Mouse (Mus musculus) neural tube, embryonic 13.5 days (tissue): ENCODE measurements around the gene Patj. TPM values are rescaled to one million over a fixed set of nuclear protein-coding genes. Genes with fewer than 3 reads are reported as not detected.

ENCODE experiments used
- ATAC-seq: fragments of 200-750 bp; cut with Nextera tagmentation; 2 replicates; pipeline ENCODE4 v1.8.0; 2017; ENCODE audit warnings: low read depth, mild to moderate bottlenecking, moderate TSS enrichment, moderate library complexity
- H3K27ac ChIP-seq: fragments of 300-500 bp; sonication (generic); replicated peaks from 2 replicates; pipeline ENCODE4 v1.5.1; 2015; ENCODE audit warnings: moderate library complexity, mild to moderate bottlenecking, inconsistent platforms
- H3K27me3 ChIP-seq: fragments of 300-500 bp; sonication (generic); 2 replicates; pipeline ENCODE4 v1.6.1; 2015; ENCODE audit warnings: mild to moderate bottlenecking, inconsistent platforms
- H3K36me3 ChIP-seq: fragments of 300-500 bp; sonication (generic); 2 replicates; pipeline ENCODE4 v1.6.1; 2015; ENCODE audit warnings: mild to moderate bottlenecking, inconsistent platforms
- H3K4me1 ChIP-seq: fragments of 300-500 bp; sonication (generic); replicated peaks from 2 replicates; pipeline ENCODE4 v1.6.1; 2015; ENCODE audit warnings: inconsistent platforms
- H3K4me2 ChIP-seq: fragments of 300-500 bp; sonication (generic); 2 replicates; pipeline ENCODE4 v1.6.1; 2015; ENCODE audit warnings: inconsistent platforms, mild to moderate bottlenecking, moderate library complexity
- H3K4me3 ChIP-seq: fragments of 300-500 bp; sonication (generic); 2 replicates; pipeline ENCODE4 v1.5.1; 2015; ENCODE audit warnings: mild to moderate bottlenecking, inconsistent platforms
- H3K9ac ChIP-seq: fragments of 300-500 bp; sonication (generic); 2 replicates; pipeline ENCODE4 v1.6.1; 2015; ENCODE audit warnings: moderate library complexity, mild to moderate bottlenecking, inconsistent platforms
- H3K9me3 ChIP-seq: fragments of 300-500 bp; sonication (generic); 2 replicates; pipeline ENCODE4 v1.6.1; 2016; ENCODE audit warnings: inconsistent platforms
- WGBS: fragments of 180-500 bp; shearing (Covaris S2); methylation state at CpG from one replicate; pipeline ENCODE4 v1.1.7; 2015; 5-methylcytosine and 5-hydroxymethylcytosine counted together
- polyA plus RNA-seq: library from polyadenylated mRNA; unstranded; fragments of >200 nt; fragmentation: Nextera tagmentation; extraction: Ambion mirVana; gene quantifications from 2 replicates; pipeline ENCODE4 v1.2.1, GENCODE M21; 2015

Gene Patj
- polyA plus RNA-seq, 1 experiment from 2014 or later = 4.5 TPM

GRCm38 (mm10) chr4:98486901-98487300 is 91.3 kb downstream of the Patj start:
- Histone ChIP-seq H3K9ac (no peak overlapping the region), H3K36me3 (no peaks in the 10 kb centered on the region), H3K27me3 (no peaks in the 10 kb centered on the region), H3K9me3 (no peaks in the 10 kb centered on the region), H3K4me3 (no peak overlapping the region), H3K27ac (no peak overlapping the region), H3K4me1 (no peaks in the 10 kb centered on the region), H3K4me2 (no peak overlapping the region)
- no peak for ATAC-seq
- WGBS = 91% methylated on average over 4 of the region's 4 CpGs

- Histone ChIP-seq H3K9me3 (no peaks in the 10 kb centered on the region), H3K27ac (no peak overlapping the region), H3K9ac (no peak overlapping the region), H3K36me3 (no peaks in the 10 kb centered on the region), H3K4me1 (no peaks in the 10 kb centered on the region), H3K4me3 (no peak overlapping the region), H3K27me3 (no peaks in the 10 kb centered on the region), H3K4me2 (no peak overlapping the region)
- ATAC-seq = no peak
- WGBS = 43% methylated on average over 1 of the region's 1 CpGs
Observed at GRCm38 (mm10) chr4:98489386-98489785, 93.8 kb downstream of the Patj start.

DNA sequence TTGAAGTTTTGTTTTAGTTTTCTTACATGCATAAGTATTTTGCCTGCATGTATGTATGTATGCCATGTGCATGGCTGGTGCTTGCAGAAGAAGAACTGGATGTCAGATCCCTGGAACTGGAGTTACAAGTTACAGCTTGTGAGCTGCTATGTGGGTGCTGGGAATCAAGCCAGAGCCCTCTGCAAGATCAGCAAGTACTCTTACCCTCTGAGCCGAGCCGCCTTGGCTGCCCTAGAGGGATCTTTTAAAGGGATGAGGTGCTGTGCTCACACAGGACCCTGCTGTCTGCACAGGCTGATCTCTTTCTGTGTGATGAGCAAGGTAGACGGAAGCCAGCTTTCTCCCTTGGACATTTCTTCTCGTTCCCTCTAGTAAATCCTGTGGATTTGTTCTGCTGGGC is 102.8 kb downstream of the Patj start:
- ATAC-seq = no peak
- no peak overlapping the region for H3K9ac ChIP-seq
- H3K4me2 ChIP-seq = no peak overlapping the region
- H3K4me1 ChIP-seq = no peaks in the 10 kb centered on the region
- H3K36me3 ChIP-seq = peaks cover 4% of the 10 kb centered on the region; the same call in 1 of the 2 replicates
- H3K27ac ChIP-seq = no peak overlapping the region
- H3K9me3 ChIP-seq = no peaks in the 10 kb centered on the region
- no peaks in the 10 kb centered on the region for H3K27me3 ChIP-seq
- no peak overlapping the region for H3K4me3 ChIP-seq
- 88% methylated on average over 4 of the region's 4 CpGs for WGBS

GRCm38 (mm10) chr4:98500182-98500581 is 104.6 kb downstream of the Patj start:
- Histone ChIP-seq H3K27ac (no peak overlapping the region), H3K9ac (no peak overlapping the region), H3K9me3 (no peaks in the 10 kb centered on the region), H3K27me3 (no peaks in the 10 kb centered on the region), H3K4me2 (no peak overlapping the region), H3K4me1 (no peaks in the 10 kb centered on the region), H3K4me3 (no peak overlapping the region), H3K36me3 (peaks cover 4% of the 10 kb centered on the region; the same call in 1 of the 2 replicates)
- 73% methylated on average over 5 of the region's 5 CpGs for WGBS
- no peak for ATAC-seq

DNA sequence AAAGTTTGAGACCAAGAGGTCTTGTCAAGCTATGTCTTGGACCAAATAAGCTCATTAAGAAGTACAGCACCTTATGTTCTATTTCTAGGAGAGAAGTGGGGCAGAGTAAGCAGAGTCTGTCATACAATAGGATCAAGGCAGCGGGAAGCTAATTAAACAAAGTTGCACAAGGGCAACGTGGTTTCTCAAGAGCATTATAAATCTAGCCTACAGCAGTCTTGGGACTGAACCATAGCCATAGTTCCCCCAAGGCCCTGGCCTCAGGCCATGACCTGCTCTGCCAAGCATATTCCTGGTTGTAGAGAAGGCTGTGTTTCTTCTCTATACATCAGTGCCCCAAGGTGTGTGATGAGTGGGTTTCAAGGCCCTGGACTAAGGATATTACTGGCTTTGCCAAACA is 105.3 kb downstream of the Patj start:
- Histone ChIP-seq H3K4me2 (no peak overlapping the region), H3K27me3 (no peaks in the 10 kb centered on the region), H3K9ac (no peak overlapping the region), H3K9me3 (no peaks in the 10 kb centered on the region), H3K27ac (no peak overlapping the region), H3K36me3 (peaks cover 4% of the 10 kb centered on the region; the same call in 1 of the 2 replicates), H3K4me3 (no peak overlapping the region), H3K4me1 (no peaks in the 10 kb centered on the region)
- WGBS = 76% methylated on average over 2 of the region's 2 CpGs
- ATAC-seq = no peak

GRCm38 (mm10) chr4:98504743-98505142 is 109.2 kb downstream of the Patj start:
- Histone ChIP-seq H3K27ac (no peak overlapping the region), H3K9ac (no peak overlapping the region), H3K27me3 (no peaks in the 10 kb centered on the region), H3K36me3 (no peaks in the 10 kb centered on the region), H3K9me3 (no peaks in the 10 kb centered on the region), H3K4me3 (no peak overlapping the region), H3K4me2 (no peak overlapping the region), H3K4me1 (peaks cover 13% of the 10 kb centered on the region; the same call in 1 of the 2 replicates)
- no peak for ATAC-seq
- WGBS = 64% methylated on average over 3 of the region's 3 CpGs

DNA sequence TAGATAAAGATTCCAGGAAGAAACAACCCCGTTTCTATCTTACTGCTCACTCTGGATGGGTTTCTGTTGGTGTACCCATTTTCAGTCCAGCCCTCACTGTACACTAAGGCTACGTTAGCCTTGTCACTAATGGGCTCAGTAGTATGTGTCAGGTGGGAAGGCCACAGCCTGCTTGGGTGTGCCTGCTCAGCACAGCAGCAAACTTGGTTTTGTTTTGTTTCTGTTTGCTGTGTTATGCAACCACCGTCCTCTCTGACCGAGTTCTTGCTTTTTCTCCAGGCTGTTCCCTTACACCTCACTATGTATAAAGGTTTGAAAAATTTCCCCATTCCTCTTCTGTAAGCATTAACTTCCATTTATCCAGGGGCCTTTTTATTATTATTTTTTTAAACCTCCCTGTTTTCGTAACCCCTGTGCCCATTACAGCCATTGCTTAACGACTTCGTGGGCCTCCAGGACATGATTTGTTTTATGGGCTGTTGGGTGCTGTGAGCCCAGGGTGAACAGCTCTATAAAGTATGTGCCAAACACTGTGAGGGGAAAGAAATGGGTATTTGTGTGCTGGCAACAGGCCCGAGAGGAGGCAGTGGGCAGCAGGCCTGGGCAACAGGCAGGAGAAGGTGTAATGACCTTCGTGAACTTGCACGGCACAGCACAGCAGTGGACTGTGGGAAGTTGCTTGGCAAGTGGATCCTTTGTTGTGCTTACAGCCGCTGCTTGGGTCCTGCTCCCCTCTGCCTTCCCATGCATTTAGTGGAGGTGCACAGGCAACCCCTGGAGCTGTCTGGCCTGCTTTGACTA is 113.1 kb downstream of the Patj start:
- Histone ChIP-seq H3K4me1 (peaks cover 20% of the 10 kb centered on the region), H3K4me2 (no peak overlapping the region), H3K9me3 (no peaks in the 10 kb centered on the region), H3K4me3 (no peak overlapping the region), H3K27me3 (no peaks in the 10 kb centered on the region), H3K36me3 (no peaks in the 10 kb centered on the region), H3K9ac (no peak overlapping the region), H3K27ac (no peak overlapping the region; the same call in 1 of the 2 replicates)
- 59% methylated on average over 11 of the region's 11 CpGs for WGBS
- ATAC-seq = peak; percentile 63

DNA sequence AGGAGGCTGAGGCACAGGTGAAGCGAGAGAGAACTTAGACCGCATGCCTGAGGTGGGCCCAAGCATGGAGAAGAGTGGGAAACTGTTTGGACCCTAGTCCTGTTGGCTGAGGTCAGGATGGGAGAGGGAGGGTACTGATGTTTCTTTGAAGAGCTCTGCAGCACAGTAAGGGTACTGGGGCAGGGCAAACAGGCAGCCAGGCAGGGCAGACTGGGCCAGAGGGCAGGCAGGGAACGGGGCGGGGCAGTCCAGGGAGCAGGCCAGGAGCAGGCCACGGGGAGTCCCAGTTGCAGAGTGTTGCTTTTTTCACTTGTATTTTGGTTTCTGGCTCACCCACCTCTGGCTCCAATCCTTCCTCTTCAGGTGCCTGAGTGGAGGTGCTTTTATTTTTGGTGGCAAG is 114.4 kb downstream of the Patj start:
- peaks cover 20% of the 10 kb centered on the region for H3K4me1 ChIP-seq
- no peak overlapping the region for H3K4me3 ChIP-seq
- H3K27me3 ChIP-seq = no peaks in the 10 kb centered on the region
- H3K4me2 ChIP-seq = no peak overlapping the region
- no peak overlapping the region for H3K9ac ChIP-seq
- 83% methylated on average over 5 of the region's 5 CpGs for WGBS
- H3K36me3 ChIP-seq = no peaks in the 10 kb centered on the region
- H3K27ac ChIP-seq = no peak overlapping the region
- H3K9me3 ChIP-seq = no peaks in the 10 kb centered on the region
- ATAC-seq = no peak

DNA sequence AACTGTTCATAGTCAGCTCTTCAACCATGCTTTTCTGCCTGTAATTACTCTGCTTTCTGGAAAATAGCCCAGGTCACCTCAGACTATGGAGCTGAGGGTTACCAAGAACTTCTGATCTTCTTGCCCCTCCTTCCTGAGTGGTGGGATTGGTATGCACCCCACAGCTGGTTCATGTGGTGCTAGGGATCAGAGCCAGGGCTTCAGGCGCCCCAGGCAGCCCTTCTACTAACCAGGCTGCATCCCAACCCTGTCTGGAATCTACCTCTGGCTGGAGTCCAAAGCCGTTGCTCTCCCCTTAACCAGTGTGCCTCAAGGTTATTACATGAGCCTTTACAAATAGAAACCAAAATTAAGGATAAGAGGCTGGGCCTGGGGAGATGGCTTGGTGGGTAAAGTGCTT is 115.7 kb downstream of the Patj start:
- H3K4me2 ChIP-seq = no peak overlapping the region
- H3K36me3 ChIP-seq = no peaks in the 10 kb centered on the region
- no peaks in the 10 kb centered on the region for H3K9me3 ChIP-seq
- H3K27me3 ChIP-seq = no peaks in the 10 kb centered on the region
- WGBS = 69% methylated on average over 2 of the region's 2 CpGs
- H3K9ac ChIP-seq = no peak overlapping the region
- no peak overlapping the region for H3K4me3 ChIP-seq
- peak; percentile 62 for ATAC-seq
- peaks cover 20% of the 10 kb centered on the region for H3K4me1 ChIP-seq
- peak overlapping the region; percentile 35; the same call in 1 of the 2 replicates for H3K27ac ChIP-seq

DNA sequence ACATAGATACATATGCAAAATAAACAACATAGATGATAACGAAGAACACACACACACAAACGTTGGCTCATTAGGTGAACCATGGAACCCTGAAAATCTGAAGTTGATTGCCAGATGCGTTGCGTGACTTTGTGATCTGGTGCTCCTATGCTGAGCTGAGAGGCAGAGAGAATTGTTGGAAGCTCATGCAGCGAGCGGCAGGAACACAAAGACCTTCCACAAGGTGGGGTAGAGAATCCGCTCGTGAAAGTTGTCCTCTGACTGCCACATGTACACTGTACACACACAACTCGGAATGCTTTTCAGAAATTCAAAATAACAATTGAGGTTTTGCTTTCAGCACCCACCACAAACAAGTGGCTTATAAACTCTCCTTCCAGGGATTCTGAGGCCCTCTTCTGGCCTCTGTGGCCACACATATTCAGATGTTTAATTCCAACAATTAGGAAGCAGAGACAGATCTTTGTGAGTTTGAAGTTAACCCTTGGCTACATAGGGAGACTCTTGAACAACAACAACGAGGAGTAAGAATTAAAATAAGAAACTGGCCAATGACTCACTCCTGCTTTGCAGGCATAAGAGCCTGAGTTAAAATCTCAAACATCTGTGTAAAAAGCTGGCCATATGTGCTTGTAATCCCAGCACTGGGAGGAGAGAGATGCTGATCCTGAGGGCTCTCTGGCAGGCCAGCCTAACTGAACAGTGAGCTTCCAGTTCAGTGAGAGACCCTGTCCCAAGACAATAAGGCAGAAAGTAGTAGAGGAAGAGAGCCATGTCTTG is 116.6 kb downstream of the Patj start:
- ATAC-seq = no peak
- H3K9me3 ChIP-seq = no peaks in the 10 kb centered on the region
- peak overlapping the region; percentile 35; the same call in 1 of the 2 replicates for H3K27ac ChIP-seq
- H3K4me3 ChIP-seq = no peak overlapping the region
- no peaks in the 10 kb centered on the region for H3K27me3 ChIP-seq
- H3K36me3 ChIP-seq = no peaks in the 10 kb centered on the region
- peaks cover 20% of the 10 kb centered on the region for H3K4me1 ChIP-seq
- WGBS = 89% methylated on average over 10 of the region's 10 CpGs
- H3K4me2 ChIP-seq = no peak overlapping the region
- no peak overlapping the region for H3K9ac ChIP-seq

GRCm38 (mm10) chr4:98520492-98520891 is 124.9 kb downstream of the Patj start:
- peaks cover 13% of the 10 kb centered on the region; the same call in 1 of the 2 replicates for H3K36me3 ChIP-seq
- H3K9ac ChIP-seq = no peak overlapping the region
- H3K4me3 ChIP-seq = no peak overlapping the region
- H3K27ac ChIP-seq = no peak overlapping the region
- H3K9me3 ChIP-seq = no peaks in the 10 kb centered on the region
- no peak for ATAC-seq
- WGBS = 82% methylated on average over 6 of the region's 6 CpGs
- H3K27me3 ChIP-seq = no peaks in the 10 kb centered on the region
- H3K4me1 ChIP-seq = no peaks in the 10 kb centered on the region
- no peak overlapping the region for H3K4me2 ChIP-seq

GRCm38 (mm10) chr4:98524525-98524924 is 128.9 kb downstream of the Patj start:
- no peaks in the 10 kb centered on the region for H3K4me1 ChIP-seq
- H3K9ac ChIP-seq = no peak overlapping the region
- 93% methylated on average over 10 of the region's 10 CpGs for WGBS
- H3K9me3 ChIP-seq = no peaks in the 10 kb centered on the region
- H3K4me3 ChIP-seq = no peak overlapping the region
- peaks cover 6% of the 10 kb centered on the region; the same call in 1 of the 2 replicates for H3K36me3 ChIP-seq
- no peak overlapping the region for H3K27ac ChIP-seq
- no peak for ATAC-seq
- H3K27me3 ChIP-seq = no peaks in the 10 kb centered on the region
- H3K4me2 ChIP-seq = no peak overlapping the region
